Mouse (Mus musculus) spleen, adult 10 weeks (tissue): ENCODE data around the gene Hoxc5. TPM values are rescaled to one million over a fixed set of nuclear protein-coding genes. Genes with fewer than 3 reads are reported as not detected.

Source experiments
- polyA plus RNA-seq: library from polyadenylated mRNA; stranded (reverse); fragments of 350-450 nt; fragmentation: Illumina TruSeq; extraction: RNeasy Lipid Tissue Mini Kit (QIAGEN cat#74804); gene quantifications from one replicate; pipeline ENCODE4 v1.2.3, GENCODE M21; 2015; ENCODE audit warnings: low replicate concordance; ENCODE audit not compliant: insufficient read depth

Hoxc5 gene
- not detected for polyA plus RNA-seq

DNA sequence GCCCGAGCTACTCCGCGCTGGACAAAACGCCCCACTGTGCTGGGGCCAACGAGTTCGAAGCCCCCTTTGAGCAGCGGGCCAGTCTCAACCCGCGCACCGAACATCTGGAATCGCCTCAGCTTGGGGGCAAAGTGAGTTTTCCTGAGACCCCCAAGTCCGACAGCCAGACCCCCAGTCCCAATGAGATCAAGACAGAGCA, at the start of gene Hoxc5:
Gene Hoxc5, plus strand, starts transcription at position 132 of the 199 bp plus-strand sequence.

DNA sequence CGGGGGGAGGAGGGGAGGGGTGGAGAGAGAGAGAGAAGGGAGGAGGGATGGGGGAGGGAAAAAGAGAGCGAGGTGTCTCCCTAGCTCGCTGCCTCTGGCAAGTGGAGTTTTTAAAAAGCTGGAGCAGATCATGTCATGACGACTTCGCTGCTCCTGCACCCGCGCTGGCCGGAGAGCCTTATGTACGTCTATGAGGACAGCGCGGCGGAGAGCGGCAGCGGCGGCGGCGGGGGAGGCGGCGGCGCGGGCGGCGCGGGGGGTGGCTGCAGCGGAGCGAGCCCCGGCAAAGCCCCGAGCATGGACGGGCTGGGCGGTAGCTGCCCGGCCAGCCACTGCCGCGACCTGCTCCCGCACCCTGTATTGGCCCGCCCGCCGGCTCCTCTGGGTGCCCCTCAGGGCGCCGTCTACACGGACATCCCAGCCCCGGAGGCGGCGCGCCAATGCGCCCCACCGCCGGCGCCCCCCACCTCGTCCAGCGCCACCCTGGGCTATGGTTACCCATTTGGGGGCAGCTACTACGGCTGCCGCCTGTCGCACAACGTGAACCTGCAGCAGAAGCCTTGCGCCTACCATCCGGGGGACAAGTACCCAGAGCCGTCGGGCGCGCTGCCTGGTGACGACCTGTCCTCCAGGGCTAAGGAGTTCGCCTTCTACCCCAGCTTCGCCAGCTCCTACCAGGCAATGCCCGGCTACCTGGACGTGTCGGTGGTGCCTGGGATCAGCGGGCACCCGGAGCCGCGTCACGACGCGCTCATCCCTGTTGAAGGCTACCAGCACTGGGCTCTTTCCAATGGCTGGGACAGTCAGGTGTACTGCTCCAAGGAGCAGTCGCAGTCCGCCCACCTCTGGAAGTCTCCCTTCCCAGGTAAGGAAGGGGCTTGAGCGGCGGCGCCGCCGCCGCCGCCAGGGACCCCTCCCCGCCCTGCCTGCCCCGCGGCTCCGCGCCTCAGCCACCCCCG, 45.9 kb upstream of the Hoxc5 start, which contains the start of gene Hoxc13:
Gene Hoxc13, plus strand, starts transcription at position 51 of the 959 bp plus-strand sequence.

DNA sequence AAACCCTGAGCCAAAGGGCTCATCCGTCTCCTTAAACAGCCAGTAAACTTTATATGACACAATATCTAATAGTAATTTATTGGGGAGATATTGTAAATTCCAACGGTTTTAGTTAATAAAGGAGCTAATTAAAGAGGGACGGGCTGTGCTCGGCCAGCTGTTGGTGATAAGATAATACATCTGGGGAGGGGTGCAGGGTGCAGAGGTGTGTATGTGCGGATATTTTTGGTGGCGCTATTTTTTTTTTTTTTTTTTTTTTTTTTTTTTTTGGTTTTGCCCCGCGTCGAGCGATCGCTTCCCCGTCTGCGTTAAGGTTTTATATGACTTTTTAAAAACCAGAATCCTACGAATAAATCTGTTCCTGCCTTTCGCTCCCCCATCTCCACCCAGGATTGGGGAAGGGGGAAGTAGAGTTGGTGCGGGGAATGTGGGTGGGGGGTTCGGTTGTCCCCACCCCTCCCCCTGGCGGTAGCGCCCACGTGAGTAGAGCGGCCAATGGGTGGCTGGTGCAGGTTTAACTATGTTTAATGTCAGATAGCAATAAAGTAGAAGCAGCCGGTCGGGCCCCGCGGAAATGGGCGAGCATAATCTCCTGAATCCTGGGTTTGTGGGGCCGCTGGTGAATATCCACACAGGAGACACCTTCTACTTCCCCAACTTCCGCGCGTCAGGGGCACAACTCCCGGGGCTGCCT, 30.8 kb upstream of the Hoxc5 start, which contains the start of gene Hoxc12:
Gene Hoxc12, plus strand, starts transcription at position 479 of the 694 bp plus-strand sequence.

DNA sequence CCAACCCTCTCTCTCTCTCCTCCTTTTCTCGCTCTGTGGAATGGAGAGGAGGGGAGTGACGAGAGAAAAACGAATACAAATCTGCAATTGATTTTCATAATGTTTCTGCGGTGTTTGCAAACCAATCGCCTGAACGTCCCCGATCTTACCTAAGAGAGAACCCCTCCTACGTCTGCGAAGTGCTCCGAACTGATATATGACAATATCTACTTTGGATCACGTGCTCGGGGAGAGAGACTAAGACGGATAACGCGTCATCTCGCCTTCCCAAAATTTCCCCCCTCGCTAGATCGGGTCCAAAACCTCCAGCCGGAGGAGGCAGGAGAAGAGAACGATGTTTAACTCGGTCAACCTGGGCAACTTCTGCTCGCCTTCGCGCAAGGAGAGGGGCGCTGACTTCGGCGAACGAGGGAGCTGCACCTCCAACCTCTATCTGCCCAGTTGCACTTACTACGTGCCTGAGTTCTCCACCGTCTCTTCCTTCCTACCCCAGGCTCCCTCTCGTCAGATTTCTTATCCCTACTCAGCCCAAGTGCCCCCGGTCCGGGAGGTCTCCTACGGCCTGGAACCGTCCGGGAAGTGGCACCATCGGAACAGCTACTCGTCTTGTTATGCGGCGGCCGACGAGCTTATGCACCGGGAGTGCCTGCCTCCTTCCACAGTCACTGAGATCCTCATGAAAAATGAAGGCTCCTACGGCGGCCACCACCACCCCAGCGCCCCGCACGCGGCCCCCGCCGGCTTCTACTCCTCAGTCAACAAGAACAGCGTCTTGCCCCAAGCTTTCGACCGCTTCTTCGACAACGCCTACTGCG, 12.8 kb upstream of the Hoxc5 start, which contains the start of gene Hoxc11:
Gene Hoxc11, plus strand, starts transcription at position 236 of the 815 bp plus-strand sequence.

DNA sequence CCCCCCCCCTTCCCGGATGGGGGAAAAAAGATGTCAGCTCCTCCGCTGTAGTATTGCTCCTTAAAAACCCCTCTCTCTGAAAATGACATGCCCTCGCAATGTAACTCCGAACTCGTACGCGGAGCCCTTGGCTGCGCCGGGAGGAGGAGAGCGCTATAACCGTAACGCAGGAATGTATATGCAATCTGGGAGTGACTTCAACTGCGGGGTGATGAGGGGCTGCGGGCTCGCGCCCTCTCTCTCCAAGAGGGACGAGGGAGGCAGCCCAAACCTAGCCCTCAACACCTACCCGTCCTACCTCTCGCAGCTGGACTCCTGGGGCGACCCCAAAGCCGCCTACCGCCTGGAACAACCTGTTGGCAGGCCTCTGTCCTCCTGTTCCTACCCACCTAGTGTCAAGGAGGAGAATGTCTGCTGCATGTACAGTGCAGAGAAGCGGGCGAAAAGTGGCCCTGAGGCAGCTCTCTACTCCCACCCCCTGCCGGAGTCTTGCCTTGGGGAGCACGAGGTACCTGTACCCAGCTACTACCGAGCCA, 399 bp upstream of the Hoxc5 start, which contains the start of gene Hoxc10:
Gene Hoxc10, plus strand, starts transcription at position 21 of the 536 bp plus-strand sequence.

DNA sequence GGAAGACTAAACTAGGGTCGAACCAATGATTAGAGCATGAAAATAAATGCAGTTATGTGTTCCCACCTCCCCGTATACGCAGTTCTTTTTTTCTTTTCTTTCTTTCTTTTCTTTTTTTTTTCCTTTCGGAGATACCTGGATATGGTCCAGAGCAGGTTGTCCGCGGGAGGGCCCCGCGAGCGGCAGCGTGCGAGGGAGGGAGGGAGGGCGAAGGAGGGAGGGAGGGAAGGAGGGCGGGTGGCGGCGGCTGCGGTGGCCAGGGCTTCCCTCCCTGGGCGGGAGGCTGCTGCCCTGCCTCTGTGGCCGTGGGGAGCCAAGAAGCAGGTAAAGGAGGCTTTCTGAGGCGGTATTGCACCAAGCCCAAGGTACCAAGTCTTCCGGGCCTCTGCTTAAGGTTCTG, 8.9 kb downstream of the Hoxc5 start, which contains the start of gene Hoxc9:
Gene Hoxc9, plus strand, starts transcription at position 269 of the 400 bp plus-strand sequence.

DNA sequence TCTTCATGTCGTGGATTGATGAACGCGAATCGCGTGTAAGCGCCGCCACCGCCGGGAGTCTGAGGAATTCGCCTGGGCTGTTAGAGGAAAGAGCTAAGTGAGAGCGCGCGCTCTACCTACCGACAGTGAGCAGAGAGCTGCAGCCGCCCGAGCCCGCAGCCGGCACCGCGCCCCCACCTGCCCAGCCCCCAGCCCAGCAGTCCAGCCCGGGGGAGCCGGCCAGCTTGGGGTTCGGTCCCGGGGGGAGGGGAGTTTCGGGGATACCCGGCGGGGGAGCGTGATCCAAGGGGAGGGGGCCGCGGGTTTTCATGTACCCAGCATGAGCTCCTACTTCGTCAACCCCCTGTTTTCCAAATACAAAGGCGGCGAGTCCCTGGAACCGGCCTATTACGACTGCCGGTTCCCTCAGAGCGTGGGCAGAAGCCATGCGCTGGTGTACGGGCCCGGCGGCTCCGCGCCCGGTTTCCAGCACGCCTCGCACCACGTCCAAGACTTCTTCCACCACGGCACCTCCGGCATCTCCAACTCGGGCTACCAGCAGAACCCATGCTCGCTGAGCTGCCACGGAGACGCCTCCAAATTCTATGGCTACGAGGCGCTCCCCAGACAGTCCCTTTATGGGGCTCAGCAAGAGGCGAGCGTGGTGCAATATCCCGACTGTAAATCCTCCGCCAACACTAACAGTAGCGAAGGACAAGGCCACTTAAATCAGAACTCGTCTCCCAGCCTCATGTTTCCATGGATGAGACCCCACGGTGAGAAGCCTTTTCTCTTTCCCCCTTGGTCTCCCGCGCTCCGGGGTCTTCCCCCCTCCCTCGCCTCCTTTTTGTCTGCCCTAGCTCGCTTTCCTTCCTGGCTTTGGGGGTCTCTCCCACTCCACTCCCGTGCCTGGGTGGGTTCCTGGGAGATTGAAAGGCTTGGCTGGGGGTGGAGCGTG, 23.5 kb downstream of the Hoxc5 start, which contains the start of gene Hoxc8:
Gene Hoxc8, plus strand, starts transcription at position 147 of the 937 bp plus-strand sequence.

DNA sequence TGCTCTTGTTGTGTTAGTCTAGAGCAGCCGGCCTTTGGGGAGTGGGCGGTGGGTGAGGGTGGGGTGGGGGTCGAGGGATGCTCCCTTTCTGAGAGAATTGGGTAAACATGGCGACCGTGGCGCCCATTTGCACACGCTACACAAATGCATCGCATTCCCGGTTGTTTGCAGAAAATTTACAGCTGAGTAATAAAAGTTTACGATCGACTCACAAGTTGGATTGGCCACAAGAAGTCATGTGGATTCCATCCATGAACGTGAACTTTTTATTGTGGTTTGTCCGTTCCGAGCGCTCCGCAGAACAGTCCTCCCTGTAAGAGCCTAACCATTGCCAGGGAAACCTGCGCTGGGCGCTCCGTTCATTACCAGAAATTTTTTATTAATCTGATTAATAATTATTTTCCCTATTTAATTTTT, 30.7 kb downstream of the Hoxc5 start, which contains the start of gene Hoxc6:
Gene Hoxc6, plus strand, starts transcription at position 319 of the 417 bp plus-strand sequence.

DNA sequence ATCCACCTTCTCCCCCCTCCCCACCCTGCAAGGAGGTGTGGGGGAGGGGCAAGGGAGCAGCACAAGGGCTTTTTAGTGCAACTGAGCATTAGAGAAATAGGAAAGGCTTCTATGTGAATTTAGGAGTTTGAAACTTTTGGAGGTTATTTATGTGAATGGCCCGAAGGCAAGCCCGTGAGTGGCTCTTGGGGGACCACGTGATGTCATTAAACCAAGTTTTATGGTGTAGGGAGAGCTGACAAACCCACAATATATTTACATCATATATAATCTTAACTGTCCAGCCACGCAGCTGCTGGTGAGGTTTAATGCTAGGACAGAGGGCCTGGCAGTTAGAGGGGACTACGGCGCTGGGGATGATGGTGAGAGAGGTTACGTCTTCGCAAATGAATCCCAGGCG, 51.4 kb downstream of the Hoxc5 start, which contains the start of gene Hoxc4:
Gene Hoxc4, plus strand, starts transcription at position 299 of the 400 bp plus-strand sequence.

Other genes with a start within 250 kb of the Hoxc5 start
- gene Calcoco1, start 245.3 kb upstream of the Hoxc5 start, polyA plus RNA-seq: 32.9 TPM
- not detected for gene Hoxc13, start 46.3 kb upstream of the Hoxc5 start, polyA plus RNA-seq
- not detected for gene Hoxc12, start 30.7 kb upstream of the Hoxc5 start, polyA plus RNA-seq
- gene Hoxc11, start 13.0 kb upstream of the Hoxc5 start, polyA plus RNA-seq: not detected
- gene Hoxc10, start 647 bp upstream of the Hoxc5 start, polyA plus RNA-seq: not detected
- not detected for gene Hoxc9, start 9.0 kb downstream of the Hoxc5 start, polyA plus RNA-seq
- gene Hoxc8, start 23.2 kb downstream of the Hoxc5 start, polyA plus RNA-seq: not detected
- gene Hoxc6, start 30.8 kb downstream of the Hoxc5 start, polyA plus RNA-seq: not detected
- gene Hoxc4, start 51.5 kb downstream of the Hoxc5 start, polyA plus RNA-seq: 0.50 TPM
- 16.0 TPM for gene Smug1, start 199.6 kb downstream of the Hoxc5 start, polyA plus RNA-seq